Mouse (Mus musculus): ENCODE measurements around the gene N4bp2. TPM values are rescaled to one million over a fixed set of nuclear protein-coding genes. Genes with fewer than 3 reads are reported as not detected.
"Not testable (repeated sequence)": the region's sequence is repeated elsewhere in the genome, so short reads cannot be mapped to it uniquely, and the experiment has no call there.

The N4bp2 gene
- polyA plus RNA-seq, 1 experiment from 2014 or later: 19.0 TPM

- H3K9ac ChIP-seq (replicated peaks; ENCODE audit: low read depth, low read length): no peak overlapping the region
- no peak overlapping the region for H3K4me2 ChIP-seq (ENCODE audit: low read length)
- no peaks in the 10 kb centered on the region for H3K27me3 ChIP-seq (replicated peaks; ENCODE audit: control insufficient read depth, insufficient read depth, low read length)
- no peaks in the 10 kb centered on the region for H3K4me1 ChIP-seq (replicated peaks; ENCODE audit: control insufficient read depth, insufficient read depth, low read length)
- ATAC-seq: no peak
- peaks cover 9% of the 10 kb centered on the region; the same call in 1 of the 2 replicates for H3K36me3 ChIP-seq (ENCODE audit: control insufficient read depth, insufficient read depth)
- no peaks in the 10 kb centered on the region for H3K9me3 ChIP-seq (ENCODE audit: control insufficient read depth, low read length)
- no peak overlapping the region for H3K27ac ChIP-seq (ENCODE audit: low read length)
- no peak overlapping the region for H3K4me3 ChIP-seq (replicated peaks; ENCODE audit: low read length)
- 87% methylated on average over 4 of the region's 4 CpGs for WGBS
Observed at GRCm38 (mm10) chr5:65776166-65776565, 12.8 kb downstream of the N4bp2 start.

- Histone ChIP-seq H3K4me1 (replicated peaks; ENCODE audit: control insufficient read depth, insufficient read depth, low read length) (no peaks in the 10 kb centered on the region), H3K27me3 (replicated peaks; ENCODE audit: control insufficient read depth, insufficient read depth, low read length) (no peaks in the 10 kb centered on the region), H3K9ac (replicated peaks; ENCODE audit: low read depth, low read length) (no peak overlapping the region), H3K27ac (ENCODE audit: low read length) (no peak overlapping the region), H3K4me3 (replicated peaks; ENCODE audit: low read length) (no peak overlapping the region), H3K9me3 (ENCODE audit: control insufficient read depth, low read length) (no peaks in the 10 kb centered on the region), H3K4me2 (ENCODE audit: low read length) (no peak overlapping the region), H3K36me3 (ENCODE audit: control insufficient read depth, insufficient read depth) (peaks cover 9% of the 10 kb centered on the region; the same call in 1 of the 2 replicates)
- no peak for ATAC-seq
- 95% methylated on average over 3 of the region's 3 CpGs for WGBS
Observed at GRCm38 (mm10) chr5:65776907-65777306, 13.6 kb downstream of the N4bp2 start.

GRCm38 (mm10) chr5:65778986-65779385, 15.7 kb downstream of the N4bp2 start:
- H3K4me3 ChIP-seq (replicated peaks; ENCODE audit: low read length); H3K9me3 ChIP-seq (ENCODE audit: control insufficient read depth, low read length); H3K27me3 ChIP-seq (replicated peaks; ENCODE audit: control insufficient read depth, insufficient read depth, low read length); H3K9ac ChIP-seq (replicated peaks; ENCODE audit: low read depth, low read length); H3K36me3 ChIP-seq (ENCODE audit: control insufficient read depth, insufficient read depth); H3K4me2 ChIP-seq (ENCODE audit: low read length); ATAC-seq; H3K27ac ChIP-seq (ENCODE audit: low read length); H3K4me1 ChIP-seq (replicated peaks; ENCODE audit: control insufficient read depth, insufficient read depth, low read length): not testable (repeated sequence)
- WGBS: 78% methylated on average over 4 of the region's 4 CpGs

GRCm38 (mm10) chr5:65779401-65780063, 16.2 kb downstream of the N4bp2 start:
- Histone ChIP-seq H3K4me1 (replicated peaks; ENCODE audit: control insufficient read depth, insufficient read depth, low read length) (no peaks in the 10 kb centered on the region), H3K27me3 (replicated peaks; ENCODE audit: control insufficient read depth, insufficient read depth, low read length) (no peaks in the 10 kb centered on the region), H3K4me2 (ENCODE audit: low read length) (no peak overlapping the region), H3K9ac (replicated peaks; ENCODE audit: low read depth, low read length) (no peak overlapping the region), H3K9me3 (ENCODE audit: control insufficient read depth, low read length) (no peaks in the 10 kb centered on the region), H3K27ac (ENCODE audit: low read length) (no peak overlapping the region), H3K4me3 (replicated peaks; ENCODE audit: low read length) (no peak overlapping the region), H3K36me3 (ENCODE audit: control insufficient read depth, insufficient read depth) (peaks cover 9% of the 10 kb centered on the region; the same call in 1 of the 2 replicates)
- peak; percentile 36; the same call in 1 of the 2 replicates for ATAC-seq
- 22% methylated on average over 3 of the region's 3 CpGs for WGBS

- H3K27ac ChIP-seq (ENCODE audit: low read length): no peak overlapping the region
- H3K36me3 ChIP-seq (ENCODE audit: control insufficient read depth, insufficient read depth): 0 out of 2 replicates have a peak, but pooled peaks cover 6% of the 10 kb centered on the region
- WGBS: 80% methylated on average over 5 of the region's 5 CpGs
- H3K27me3 ChIP-seq (replicated peaks; ENCODE audit: control insufficient read depth, insufficient read depth, low read length): no peaks in the 10 kb centered on the region
- H3K9me3 ChIP-seq (ENCODE audit: control insufficient read depth, low read length): no peaks in the 10 kb centered on the region
- no peak overlapping the region for H3K4me2 ChIP-seq (ENCODE audit: low read length)
- no peaks in the 10 kb centered on the region for H3K4me1 ChIP-seq (replicated peaks; ENCODE audit: control insufficient read depth, insufficient read depth, low read length)
- H3K4me3 ChIP-seq (replicated peaks; ENCODE audit: low read length): no peak overlapping the region
- ATAC-seq: no peak
- H3K9ac ChIP-seq (replicated peaks; ENCODE audit: low read depth, low read length): no peak overlapping the region
Observed at GRCm38 (mm10) chr5:65781147-65781715, 17.9 kb downstream of the N4bp2 start.

GRCm38 (mm10) chr5:65781769-65782715, 18.7 kb downstream of the N4bp2 start:
- H3K36me3 ChIP-seq (ENCODE audit: control insufficient read depth, insufficient read depth): 0 out of 2 replicates have a peak, but pooled peaks cover 2% of the 10 kb centered on the region
- no peaks in the 10 kb centered on the region for H3K4me1 ChIP-seq (replicated peaks; ENCODE audit: control insufficient read depth, insufficient read depth, low read length)
- WGBS: 87% methylated on average over 13 of the region's 13 CpGs
- no peaks in the 10 kb centered on the region for H3K27me3 ChIP-seq (replicated peaks; ENCODE audit: control insufficient read depth, insufficient read depth, low read length)
- ATAC-seq: no peak
- H3K27ac ChIP-seq (ENCODE audit: low read length): no peak overlapping the region
- H3K9ac ChIP-seq (replicated peaks; ENCODE audit: low read depth, low read length): no peak overlapping the region
- no peak overlapping the region for H3K4me3 ChIP-seq (replicated peaks; ENCODE audit: low read length)
- no peaks in the 10 kb centered on the region for H3K9me3 ChIP-seq (ENCODE audit: control insufficient read depth, low read length)
- no peak overlapping the region for H3K4me2 ChIP-seq (ENCODE audit: low read length)

GRCm38 (mm10) chr5:65790604-65791225, 27.4 kb downstream of the N4bp2 start:
- H3K27ac ChIP-seq (ENCODE audit: low read length): no peak overlapping the region
- H3K9me3 ChIP-seq (ENCODE audit: control insufficient read depth, low read length): no peaks in the 10 kb centered on the region
- H3K27me3 ChIP-seq (replicated peaks; ENCODE audit: control insufficient read depth, insufficient read depth, low read length): no peaks in the 10 kb centered on the region
- H3K9ac ChIP-seq (replicated peaks; ENCODE audit: low read depth, low read length): no peak overlapping the region
- no peak for ATAC-seq
- no peak overlapping the region for H3K4me3 ChIP-seq (replicated peaks; ENCODE audit: low read length)
- 78% methylated on average over 16 of the region's 16 CpGs for WGBS
- no peak overlapping the region for H3K4me2 ChIP-seq (ENCODE audit: low read length)
- H3K36me3 ChIP-seq (ENCODE audit: control insufficient read depth, insufficient read depth): peaks cover 6% of the 10 kb centered on the region; the same call in 1 of the 2 replicates
- no peaks in the 10 kb centered on the region for H3K4me1 ChIP-seq (replicated peaks; ENCODE audit: control insufficient read depth, insufficient read depth, low read length)

- WGBS: 81% methylated on average over 3 of the region's 3 CpGs
- H3K9ac ChIP-seq (replicated peaks; ENCODE audit: low read depth, low read length): no peak overlapping the region
- H3K4me2 ChIP-seq (ENCODE audit: low read length): no peak overlapping the region
- H3K27ac ChIP-seq (ENCODE audit: low read length): no peak overlapping the region
- no peak for ATAC-seq
- H3K4me3 ChIP-seq (replicated peaks; ENCODE audit: low read length): no peak overlapping the region
- no peaks in the 10 kb centered on the region for H3K4me1 ChIP-seq (replicated peaks; ENCODE audit: control insufficient read depth, insufficient read depth, low read length)
- H3K27me3 ChIP-seq (replicated peaks; ENCODE audit: control insufficient read depth, insufficient read depth, low read length): no peaks in the 10 kb centered on the region
- H3K36me3 ChIP-seq (ENCODE audit: control insufficient read depth, insufficient read depth): peaks cover 6% of the 10 kb centered on the region; the same call in 1 of the 2 replicates
- H3K9me3 ChIP-seq (ENCODE audit: control insufficient read depth, low read length): no peaks in the 10 kb centered on the region
Observed at GRCm38 (mm10) chr5:65794202-65794601, 30.9 kb downstream of the N4bp2 start.

GRCm38 (mm10) chr5:65794702-65795101, 31.4 kb downstream of the N4bp2 start:
- Histone ChIP-seq H3K4me1 (replicated peaks; ENCODE audit: control insufficient read depth, insufficient read depth, low read length) (no peaks in the 10 kb centered on the region), H3K9me3 (ENCODE audit: control insufficient read depth, low read length) (no peaks in the 10 kb centered on the region), H3K9ac (replicated peaks; ENCODE audit: low read depth, low read length) (no peak overlapping the region), H3K4me3 (replicated peaks; ENCODE audit: low read length) (no peak overlapping the region), H3K27me3 (replicated peaks; ENCODE audit: control insufficient read depth, insufficient read depth, low read length) (no peaks in the 10 kb centered on the region), H3K36me3 (ENCODE audit: control insufficient read depth, insufficient read depth) (peaks cover 6% of the 10 kb centered on the region; the same call in 1 of the 2 replicates), H3K4me2 (ENCODE audit: low read length) (no peak overlapping the region), H3K27ac (ENCODE audit: low read length) (no peak overlapping the region)
- no peak for ATAC-seq
- WGBS: 89% methylated on average over 3 of the region's 3 CpGs
